Mouse (Mus musculus) liver, embryonic 14.5 days (tissue): Measurements from ENCODE around the gene Fam173a.

Experiments
- CTCF ChIP-seq: IDR thresholded peaks from 2 replicates; pipeline ENCODE4 v1.5.1; 2016; ENCODE audit warnings: antibody characterized with exemption, low read depth, control low read depth
- EP300 ChIP-seq: IDR thresholded peaks from 2 replicates; pipeline ENCODE4 v1.6.1; 2016; ENCODE audit warnings: antibody characterized with exemption, low read depth

DNA sequence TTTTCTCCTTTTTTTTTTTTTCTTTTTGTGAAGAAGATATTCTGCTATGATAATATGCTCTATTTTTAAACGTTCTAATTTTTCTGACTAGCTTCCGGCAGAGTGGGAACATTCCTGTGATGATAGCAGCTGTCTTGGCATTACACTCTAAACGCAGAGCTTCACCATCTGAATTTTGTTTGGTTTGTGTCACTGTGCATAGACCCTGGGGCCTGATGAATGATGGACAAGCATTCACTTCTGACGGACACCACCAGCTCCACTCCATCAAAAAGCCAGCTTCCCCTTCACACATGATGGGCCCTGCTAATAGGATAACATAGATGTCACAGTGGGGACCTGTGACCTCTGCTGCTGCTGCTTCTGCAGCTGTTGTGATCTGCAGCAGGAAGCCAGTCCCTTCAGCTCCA lies 31.1 kb downstream of the Fam173a start:
- TF ChIP-seq CTCF (no peak), EP300 (no peak)
